Comparison of ENCODE assay signal across 16 mouse cellular contexts in genomic region chr12:8242181-8242580, GRCm38 (mm10). TPM values are rescaled to one million over a fixed set of nuclear protein-coding genes. Genes with fewer than 3 reads are reported as not detected.
"Had no signal": no experiment of that assay in that cellular context is flagged by ENCODE, and none has a peak within 500 bp of the region (broad histone marks: within the 10 kb centered on the region; RNA-seq: fewer than 3 reads in every experiment).

No protein-coding gene starts in this region.

- DNase-seq: kidney, adult 18-20 months; kidney, postnatal 10 days; kidney, postnatal 4 days; liver; right cerebral cortex, postnatal 14 days; thymus, adult 2 months; thymus, postnatal 25 days had no signal

- H3K27me3 ChIP-seq: intestine, embryonic 15.5 days; limb, embryonic 12.5 days; midbrain, embryonic 12.5 days; stomach, embryonic 15.5 days had no signal

- H3K4me1 ChIP-seq: intestine, embryonic 15.5 days; limb, embryonic 12.5 days; midbrain, embryonic 12.5 days had no signal

- H3K4me3 ChIP-seq: intestine, embryonic 15.5 days; layer of hippocampus, adult 2 months; limb, embryonic 12.5 days; midbrain, embryonic 12.5 days; stomach, embryonic 15.5 days had no signal

- H3K36me3 ChIP-seq: intestine, embryonic 15.5 days had no signal

- H3K9me3 ChIP-seq: intestine, embryonic 15.5 days; limb, embryonic 12.5 days; midbrain, embryonic 12.5 days; stomach, embryonic 15.5 days had no signal

- H3K4me2 ChIP-seq: intestine, embryonic 15.5 days; limb, embryonic 12.5 days; midbrain, embryonic 12.5 days; stomach, embryonic 15.5 days had no signal

- H3K9ac ChIP-seq: intestine, embryonic 15.5 days; limb, embryonic 12.5 days; liver, embryonic 14.5 days; midbrain, embryonic 12.5 days; stomach, embryonic 15.5 days had no signal

- H3K27ac ChIP-seq: intestine, embryonic 15.5 days; layer of hippocampus, adult 2 months; limb, embryonic 12.5 days; liver, embryonic 14.5 days; midbrain, embryonic 12.5 days; stomach, embryonic 15.5 days had no signal

- ATAC-seq: intestine, embryonic 15.5 days had no signal

RNA-seq across cellular contexts. Expression of gene Gdf7, which starts 59.6 kb away (rescaled TPM):
- total RNA-seq: layer of hippocampus, adult 2 months; layer of hippocampus, postnatal 10 days; megakaryocyte-erythroid progenitor cell, adult 5-6 weeks had no signal
- polyA plus RNA-seq: intestine, embryonic 15.5 days; liver, embryonic 14.5 days; spleen, adult 2 months; stomach, embryonic 15.5 days had no signal
